Mouse (Mus musculus) heart, embryonic 11.5 days (tissue): ENCODE measurements around the gene Gm39566. TPM values are rescaled to one million over a fixed set of nuclear protein-coding genes. Genes with fewer than 3 reads are reported as not detected.

Source experiments
- ATAC-seq: fragments of 200-750 bp; cut with Nextera tagmentation; replicated peaks from 2 replicates; pipeline ENCODE4 v1.8.0; 2017; ENCODE audit warnings: moderate library complexity; ENCODE audit not compliant: insufficient number of reproducible peaks, low FRiP score, low TSS enrichment
- H3K27ac ChIP-seq: fragments of 300-500 bp; sonication (generic); 2 replicates; pipeline ENCODE4 v1.5.1; 2014; ENCODE audit warnings: mild to moderate bottlenecking, low read depth, low read length
- H3K27me3 ChIP-seq: fragments of 300-500 bp; sonication (generic); 2 replicates; pipeline ENCODE4 v1.6.1; 2014; ENCODE audit warnings: mild to moderate bottlenecking, low read length, mixed read lengths; ENCODE audit not compliant: control insufficient read depth, insufficient read depth
- H3K36me3 ChIP-seq: fragments of 300-500 bp; sonication (generic); 2 replicates; pipeline ENCODE4 v1.6.1; 2014; ENCODE audit warnings: mild to moderate bottlenecking, low read length, moderate library complexity, mixed read lengths; ENCODE audit not compliant: control insufficient read depth, insufficient read depth
- H3K4me1 ChIP-seq: fragments of 300-500 bp; sonication (generic); 2 replicates; pipeline ENCODE4 v1.6.1; 2014; ENCODE audit warnings: low read length; ENCODE audit not compliant: control insufficient read depth, insufficient read depth
- H3K4me2 ChIP-seq: fragments of 300-500 bp; sonication (generic); 2 replicates; pipeline ENCODE4 v1.6.1; 2014; ENCODE audit warnings: mild to moderate bottlenecking, moderate library complexity
- H3K4me3 ChIP-seq: fragments of 300-500 bp; sonication (generic); 2 replicates; pipeline ENCODE4 v1.5.1; 2014; ENCODE audit warnings: low read depth, low read length
- H3K9ac ChIP-seq: fragments of 300-500 bp; sonication (generic); 2 replicates; pipeline ENCODE4 v1.6.1; 2014; ENCODE audit warnings: mild to moderate bottlenecking, low read depth, low read length, moderate library complexity
- H3K9me3 ChIP-seq: fragments of 300-500 bp; sonication (generic); replicated peaks from 2 replicates; pipeline ENCODE4 v1.6.1; 2016; ENCODE audit warnings: low read length; ENCODE audit not compliant: control insufficient read depth
- WGBS: fragments of 180-500 bp; shearing (Covaris S2); extraction: QIAGEN DNeasy Blood & Tissue Kit; methylation state at CpG from one replicate; pipeline ENCODE4 v1.1.7; 2014; ENCODE audit not compliant: insufficient replicate concordance; 5-methylcytosine and 5-hydroxymethylcytosine counted together
- polyA plus RNA-seq: library from polyadenylated mRNA; unstranded; fragments of >200 nt; fragmentation: Nextera tagmentation; extraction: Ambion mirVana; gene quantifications from 2 replicates; pipeline ENCODE4 v1.2.1, GENCODE M21; 2014

The Gm39566 gene
- polyA plus RNA-seq, 1 experiment from 2014 or later: not detected

GRCm38 (mm10) chr11:69766126-69766609 is 48.9 kb downstream of the Gm39566 start:
- H3K9ac ChIP-seq: peak overlapping the region; percentile 97
- peak overlapping the region; percentile 82 for H3K4me2 ChIP-seq
- no peaks in the 10 kb centered on the region for H3K9me3 ChIP-seq
- peak overlapping the region; percentile 91 for H3K27ac ChIP-seq
- WGBS: under 1% methylated on average over 37 of the region's 37 CpGs
- H3K4me3 ChIP-seq: peak overlapping the region; percentile 93
- H3K36me3 ChIP-seq: no peaks in the 10 kb centered on the region
- peaks cover 12% of the 10 kb centered on the region for H3K4me1 ChIP-seq
- peak; percentile 68 for ATAC-seq
- H3K27me3 ChIP-seq: no peaks in the 10 kb centered on the region

GRCm38 (mm10) chr11:69765221-69766125 is 49.6 kb downstream of the Gm39566 start, which contains the start of gene Zbtb4:
Gene Zbtb4, plus strand, starts transcription at chr11:69765912.
- H3K4me2 ChIP-seq: peak within 1 kb of the TSS; percentile 82
- no peaks in the 10 kb centered on the region for H3K27me3 ChIP-seq
- ATAC-seq: peak; percentile 53; the same call in 1 of the 2 replicates
- peak within 1 kb of the TSS; percentile 93 for H3K4me3 ChIP-seq
- H3K9ac ChIP-seq: peak within 1 kb of the TSS; percentile 97
- peaks cover 15% of the 10 kb centered on the region for H3K4me1 ChIP-seq
- no peaks in the 10 kb centered on the region for H3K9me3 ChIP-seq
- 23% methylated on average over 32 of the region's 55 CpGs for WGBS
- no peaks in the 10 kb centered on the region for H3K36me3 ChIP-seq
- H3K27ac ChIP-seq: peak within 1 kb of the TSS; percentile 91

GRCm38 (mm10) chr11:69763551-69763950 is 51.5 kb downstream of the Gm39566 start:
- 55% methylated on average over 7 of the region's 7 CpGs for WGBS
- no peak overlapping the region for H3K27ac ChIP-seq
- peaks cover 25% of the 10 kb centered on the region for H3K4me1 ChIP-seq
- H3K4me3 ChIP-seq: no peak overlapping the region
- no peak overlapping the region for H3K4me2 ChIP-seq
- H3K9ac ChIP-seq: no peak overlapping the region
- no peaks in the 10 kb centered on the region for H3K36me3 ChIP-seq
- H3K9me3 ChIP-seq: no peaks in the 10 kb centered on the region
- no peak for ATAC-seq
- no peaks in the 10 kb centered on the region for H3K27me3 ChIP-seq

GRCm38 (mm10) chr11:69761868-69762267 is 53.2 kb downstream of the Gm39566 start, which contains the start of gene Slc35g3:
Gene Slc35g3, minus strand, starts transcription at chr11:69761968.
- no peak within 1 kb of the TSS for H3K4me3 ChIP-seq
- no peak within 1 kb of the TSS for H3K4me2 ChIP-seq
- peaks cover 22% of the 10 kb centered on the region for H3K4me1 ChIP-seq
- no peaks in the 10 kb centered on the region for H3K27me3 ChIP-seq
- no peak for ATAC-seq
- no peak within 1 kb of the TSS for H3K27ac ChIP-seq
- H3K36me3 ChIP-seq: no peaks in the 10 kb centered on the region
- no peak within 1 kb of the TSS for H3K9ac ChIP-seq
- no peaks in the 10 kb centered on the region for H3K9me3 ChIP-seq
- WGBS: 54% methylated on average over 1 of the region's 1 CpGs

Other genes with a start within 250 kb of the Gm39566 start
- 20.3 and 22.9 TPM in 2 replicates for gene Wrap53, start 235.0 kb downstream of the Gm39566 start, polyA plus RNA-seq
- gene Trp53, start 234.9 kb downstream of the Gm39566 start, polyA plus RNA-seq: 103 and 107 TPM in 2 replicates
- 31.0 and 36.2 TPM in 2 replicates for gene Atp1b2, start 209.4 kb downstream of the Gm39566 start, polyA plus RNA-seq
- 1.5 TPM in 1 of 2 replicates, not detected in the other for gene Shbg, start 197.4 kb downstream of the Gm39566 start, polyA plus RNA-seq
- gene Sat2, start 193.3 kb downstream of the Gm39566 start, polyA plus RNA-seq: 15.2 and 16.4 TPM in 2 replicates
- 21.1 and 29.0 TPM in 2 replicates for gene Fxr2, start 182.3 kb downstream of the Gm39566 start, polyA plus RNA-seq
- not detected in 2 replicates for gene Sox15, start 160.0 kb downstream of the Gm39566 start, polyA plus RNA-seq
- 16.5 and 35.1 TPM in 2 replicates for gene Mpdu1, start 152.7 kb downstream of the Gm39566 start, polyA plus RNA-seq
- gene Cd68, start 149.1 kb downstream of the Gm39566 start, polyA plus RNA-seq: 4.2 and 4.7 TPM in 2 replicates
- 530 and 592 TPM in 2 replicates for gene Eif4a1, start 142.9 kb downstream of the Gm39566 start, polyA plus RNA-seq
- 70.2 and 81.4 TPM in 2 replicates for gene Senp3, start 133.2 kb downstream of the Gm39566 start, polyA plus RNA-seq
- 0.24 TPM in 1 of 2 replicates, not detected in the other for gene Tnfsf13, start 129.5 kb downstream of the Gm39566 start, polyA plus RNA-seq
- gene Tnfsf12, start 119.4 kb downstream of the Gm39566 start, polyA plus RNA-seq: 4.4 TPM in 2 replicates
- gene Tnfsfm13, start 119.2 kb downstream of the Gm39566 start, polyA plus RNA-seq: 3.0 and 4.2 TPM in 2 replicates
- gene Polr2a, start 56.7 kb downstream of the Gm39566 start, polyA plus RNA-seq: 29.0 and 36.7 TPM in 2 replicates
- gene Slc35g3, start 53.3 kb downstream of the Gm39566 start, polyA plus RNA-seq: 0.10 TPM in 1 of 2 replicates, not detected in the other
- gene Zbtb4, start 49.4 kb downstream of the Gm39566 start, polyA plus RNA-seq: 2.1 and 3.1 TPM in 2 replicates
- 3.7 and 4.5 TPM in 2 replicates for gene Chrnb1, start 19.4 kb downstream of the Gm39566 start, polyA plus RNA-seq
- gene Fgf11, start 13.4 kb downstream of the Gm39566 start, polyA plus RNA-seq: 1.5 and 2.5 TPM in 2 replicates
- 1.1 and 1.5 TPM in 2 replicates for gene Tmem102, start 9.7 kb downstream of the Gm39566 start, polyA plus RNA-seq
- gene Spem2, start 3.2 kb upstream of the Gm39566 start, polyA plus RNA-seq: not detected in 2 replicates
- not detected in 2 replicates for gene Spem1, start 6.9 kb upstream of the Gm39566 start, polyA plus RNA-seq
- 3.1 and 3.3 TPM in 2 replicates for gene Nlgn2, start 22.5 kb upstream of the Gm39566 start, polyA plus RNA-seq
- 321 and 331 TPM in 2 replicates for gene Tmem256, start 23.2 kb upstream of the Gm39566 start, polyA plus RNA-seq
- 65.9 and 75.2 TPM in 2 replicates for gene Plscr3, start 31.1 kb upstream of the Gm39566 start, polyA plus RNA-seq
- gene Tnk1, start 43.4 kb upstream of the Gm39566 start, polyA plus RNA-seq: 0.23 and 0.39 TPM in 2 replicates
- gene Tmem95, start 62.7 kb upstream of the Gm39566 start, polyA plus RNA-seq: not detected in 2 replicates
- 3.3 and 3.8 TPM in 2 replicates for gene Kctd11, start 66.1 kb upstream of the Gm39566 start, polyA plus RNA-seq
- gene Acap1, start 80.2 kb upstream of the Gm39566 start, polyA plus RNA-seq: 7.2 and 8.1 TPM in 2 replicates
- 5.3 and 5.8 TPM in 2 replicates for gene 2810408A11Rik, start 85.7 kb upstream of the Gm39566 start, polyA plus RNA-seq
- gene Neurl4, start 85.8 kb upstream of the Gm39566 start, polyA plus RNA-seq: 9.3 and 10.8 TPM in 2 replicates
- gene Gps2, start 98.6 kb upstream of the Gm39566 start, polyA plus RNA-seq: 53.2 and 62.2 TPM in 2 replicates
- 1,428 and 1,516 TPM in 2 replicates for gene Eif5a, start 106.7 kb upstream of the Gm39566 start, polyA plus RNA-seq
- 1.5 and 4.3 TPM in 2 replicates for gene Ybx2, start 120.5 kb upstream of the Gm39566 start, polyA plus RNA-seq
- gene Slc2a4, start 132.9 kb upstream of the Gm39566 start, polyA plus RNA-seq: 22.0 and 22.8 TPM in 2 replicates
- gene Cldn7, start 149.5 kb upstream of the Gm39566 start, polyA plus RNA-seq: 2.4 and 3.0 TPM in 2 replicates
- gene Ctdnep1, start 165.9 kb upstream of the Gm39566 start, polyA plus RNA-seq: 20.3 and 22.2 TPM in 2 replicates
- 120 and 130 TPM in 2 replicates for gene Elp5, start 167.2 kb upstream of the Gm39566 start, polyA plus RNA-seq
- 481 and 489 TPM in 2 replicates for gene Gabarap, start 175.8 kb upstream of the Gm39566 start, polyA plus RNA-seq
- gene Phf23, start 180.5 kb upstream of the Gm39566 start, polyA plus RNA-seq: 27.3 and 29.9 TPM in 2 replicates
- gene Dvl2, start 185.3 kb upstream of the Gm39566 start, polyA plus RNA-seq: 18.6 and 18.9 TPM in 2 replicates
- 94.1 and 111 TPM in 2 replicates for gene Acadvl, start 200.1 kb upstream of the Gm39566 start, polyA plus RNA-seq
- 10.2 and 10.4 TPM in 2 replicates for gene Dlg4, start 201.6 kb upstream of the Gm39566 start, polyA plus RNA-seq
- gene Asgr1, start 238.8 kb upstream of the Gm39566 start, polyA plus RNA-seq: 0.13 TPM in 1 of 2 replicates, not detected in the other